In genomic region chr15:99326959-99327358, GRCm38 (mm10) we compare ENCODE assay signal across 9 mouse cellular contexts. TPM values are rescaled to one million over a fixed set of nuclear protein-coding genes. Genes with fewer than 3 reads are reported as not detected.
DNase-seq lines count a peak whose midpoint lies in the region; ATAC-seq and TF ChIP-seq lines count a peak whose summit lies in the region.
"Had no signal": no experiment of that assay in that cellular context is flagged by ENCODE, and none has a peak within 500 bp of the region (broad histone marks: within the 10 kb centered on the region; RNA-seq: fewer than 3 reads in every experiment).

No protein-coding gene starts in this region.

- no peaks in the 10 kb centered on the region for H3K9me3 ChIP-seq in kidney, postnatal 0 days (replicated peaks; ENCODE audit: low read length)
- H3K9me3 ChIP-seq: midbrain, embryonic 12.5 days had no signal

- no peak overlapping the region for H3K4me2 ChIP-seq in kidney, postnatal 0 days (ENCODE audit: low read length)
- H3K4me2 ChIP-seq: midbrain, embryonic 12.5 days had no signal

- TF ChIP-seq CTCF in gastrocnemius, adult 2 months (IDR thresholded peaks at IDR 0.05): peak; percentile 76
- peak; percentile 79 for TF ChIP-seq CTCF in kidney, postnatal 0 days (IDR thresholded peaks at IDR 0.05; ENCODE audit: low read depth)

- H3K27ac ChIP-seq in gastrocnemius, adult 2 months: peak overlapping the region; percentile 73
- H3K27ac ChIP-seq in kidney, postnatal 0 days: no peak overlapping the region
- H3K27ac ChIP-seq: midbrain, embryonic 12.5 days had no signal

- H3K4me1 ChIP-seq in kidney, postnatal 0 days (replicated peaks; ENCODE audit: insufficient read depth, low read length): peaks cover 5% of the 10 kb centered on the region; the same call in 1 of the 2 replicates
- H3K4me1 ChIP-seq: midbrain, embryonic 12.5 days had no signal

- no peak overlapping the region for H3K9ac ChIP-seq in kidney, postnatal 0 days (ENCODE audit: low read depth, low read length)
- H3K9ac ChIP-seq: midbrain, embryonic 12.5 days had no signal

- intact Hi-C loops in gastrocnemius, adult 2 months (cut with DNase I): no loop called here

- no peak for ATAC-seq in kidney, postnatal 0 days (replicated peaks; ENCODE audit: low FRiP score, low read depth)

- no peaks in the 10 kb centered on the region for H3K27me3 ChIP-seq in kidney, postnatal 0 days (ENCODE audit: insufficient read depth, low read length)
- H3K27me3 ChIP-seq in splenic B cell, adult 2 months (ENCODE audit: control insufficient read depth, insufficient read depth, low read length, poor library complexity, severe bottlenecking): no peaks in the 10 kb centered on the region
- H3K27me3 ChIP-seq: midbrain, embryonic 12.5 days had no signal

- DNase-seq in gastrocnemius, adult 2 months: no peak
- no peak for DNase-seq in gastrocnemius, adult 18-20 months (ENCODE audit: low spot score)
- DNase-seq in B cell, adult 2 months: peak; percentile 80 to 81
- DNase-seq in WW6 (ENCODE audit: low read depth, low spot score): peak; percentile 31
- DNase-seq in kidney, postnatal 0 days (ENCODE audit: low spot score): peak; percentile 57
- DNase-seq in splenic B cell, adult 2 months (ENCODE audit: low read depth, low spot score): peak; percentile 80
- DNase-seq in layer of hippocampus, postnatal 25 days (ENCODE audit: extremely low spot score in 1 of 2, low spot score in 1 of 2): no peak
- DNase-seq in layer of hippocampus, adult 8-10 months (ENCODE audit: low spot score in 2 of 2): no peak

- peaks cover 47% of the 10 kb centered on the region for H3K36me3 ChIP-seq in kidney, postnatal 0 days (ENCODE audit: insufficient read depth, low read length)
- peaks cover 11% of the 10 kb centered on the region for H3K36me3 ChIP-seq in splenic B cell, adult 2 months (ENCODE audit: control insufficient read depth, insufficient read depth, low read length, poor library complexity, severe bottlenecking)

- WGBS in kidney, postnatal 0 days: 93% methylated on average over 1 of the region's 1 CpGs

- H3K4me3 ChIP-seq in gastrocnemius, adult 2 months: no peak overlapping the region
- no peak overlapping the region for H3K4me3 ChIP-seq in kidney, postnatal 0 days (replicated peaks; ENCODE audit: low read depth, low read length)
- H3K4me3 ChIP-seq: midbrain, embryonic 12.5 days had no signal

RNA-seq across cellular contexts. Expression of gene Fam186b, which starts 31.3 kb away (rescaled TPM):
- total RNA-seq in gastrocnemius, adult 2 months (2021): not detected
- total RNA-seq in gastrocnemius, adult 18-20 months (2021): not detected
- polyA plus RNA-seq in kidney, postnatal 0 days (2015; fragmentation: Nextera tagmentation; extraction: Ambion mirVana): 0.22 and 0.47 TPM in 2 replicates
- 1 to 10 TPM; 1.2 to 1.3 TPM for total RNA-seq in layer of hippocampus, postnatal 25 days (2021)
- total RNA-seq in layer of hippocampus, adult 8-10 months (2022): 1 to 10 TPM in 3 of 4 experiments, under 1 TPM in 1; 0.61 to 2.6 (median 1.6) TPM

RNA-seq across cellular contexts. Expression of gene Prpf40b, which starts 32.1 kb away (rescaled TPM):
- total RNA-seq in gastrocnemius, adult 2 months (2021): 10 to 100 TPM; 24.8 to 27.0 TPM
- total RNA-seq in gastrocnemius, adult 18-20 months (2021): 10 to 100 TPM; 21.9 to 25.4 TPM
- polyA plus RNA-seq in kidney, postnatal 0 days (2015; fragmentation: Nextera tagmentation; extraction: Ambion mirVana): 38.3 and 42.7 TPM in 2 replicates
- 100 to 1,000 TPM in 1 of 2 experiments, 10 to 100 TPM in 1; 81.5 to 116 TPM for total RNA-seq in layer of hippocampus, postnatal 25 days (2021)
- total RNA-seq in layer of hippocampus, adult 8-10 months (2022): 100 to 1,000 TPM in 1 of 4 experiments, 10 to 100 TPM in 3; 93.1 to 117 (median 99.9) TPM

RNA-seq across cellular contexts. Expression of gene Fmnl3, which starts 43.3 kb away (rescaled TPM):
- total RNA-seq in gastrocnemius, adult 2 months (2021): 1 to 10 TPM; 5.5 to 7.2 TPM
- total RNA-seq in gastrocnemius, adult 18-20 months (2021): 1 to 10 TPM; 4.2 to 7.7 TPM
- polyA plus RNA-seq in kidney, postnatal 0 days (2015; fragmentation: Nextera tagmentation; extraction: Ambion mirVana): 31.6 and 33.4 TPM in 2 replicates
- 10 to 100 TPM in 1 of 2 experiments, 1 to 10 TPM in 1; 9.3 to 11.3 TPM for total RNA-seq in layer of hippocampus, postnatal 25 days (2021)
- 10 to 100 TPM in 3 of 4 experiments, 1 to 10 TPM in 1; 8.9 to 19.6 (median 14.1) TPM for total RNA-seq in layer of hippocampus, adult 8-10 months (2022)

Comparison
In these comparisons a context has a peak if more than half of its experiments do, and no peak if none do; other contexts are left out.
1. DNase-seq: peak in B cell, adult 2 months (2 of 2), WW6 (single experiment), kidney, postnatal 0 days (single experiment) and splenic B cell, adult 2 months (single experiment); none in gastrocnemius, adult 2 months (single experiment), gastrocnemius, adult 18-20 months (single experiment), layer of hippocampus, postnatal 25 days (0 of 2) and layer of hippocampus, adult 8-10 months (0 of 2).